Mouse (Mus musculus): ENCODE data around the gene Slc35e2. TPM values are rescaled to one million over a fixed set of nuclear protein-coding genes. Genes with fewer than 3 reads are reported as not detected.

The Slc35e2 gene
- polyA plus RNA-seq, 1 experiment from 2014 or later, result 17.0 TPM

DNA sequence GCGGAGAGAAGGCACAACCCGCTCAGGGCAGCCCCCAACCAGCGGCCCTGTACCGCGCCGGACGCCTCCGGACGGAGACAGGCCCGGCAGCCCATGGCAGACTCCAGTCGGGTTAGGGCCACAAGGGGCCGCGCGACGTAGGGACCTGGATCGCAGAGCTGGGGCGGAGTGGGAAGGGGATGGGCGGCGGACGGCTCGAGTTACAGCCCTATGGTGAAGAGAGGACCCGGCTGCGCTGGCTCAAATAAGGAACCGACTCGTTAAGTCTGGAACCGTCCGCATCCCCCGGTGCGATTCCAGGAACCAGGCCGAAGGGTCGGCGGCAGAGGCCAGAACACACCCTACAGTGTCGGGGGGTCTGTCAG lies 51.9 kb downstream of the Slc35e2 start, which contains the start of gene Mmp23:
Gene Mmp23 (minus strand): TSS at position 299 of the 365 bp plus-strand sequence.
- H3K27ac ChIP-seq (ENCODE audit: low read depth, low read length), result no peak within 1 kb of the TSS
- peak; percentile 61 for ATAC-seq (ENCODE audit: low FRiP score)
- DNase-seq (ENCODE audit: low spot score), result no peak
- H3K9me3 ChIP-seq (ENCODE audit: control insufficient read depth, low read length), result no peaks in the 10 kb centered on the region
- peak within 1 kb of the TSS; percentile 58 for H3K9ac ChIP-seq (ENCODE audit: low read depth, low read length)
- WGBS, result under 1% methylated on average over 33 of the region's 33 CpGs
- H3K27me3 ChIP-seq (ENCODE audit: control insufficient read depth, insufficient read depth, low read length), result peaks cover 50% of the 10 kb centered on the region
- H3K4me2 ChIP-seq (replicated peaks; ENCODE audit: low read depth, low read length), result peak within 1 kb of the TSS; percentile 66
- H3K4me1 ChIP-seq (replicated peaks; ENCODE audit: control insufficient read depth, insufficient read depth, low read length), result peaks cover 14% of the 10 kb centered on the region
- peaks cover 2% of the 10 kb centered on the region; the same call in 1 of the 2 replicates for H3K36me3 ChIP-seq (ENCODE audit: control insufficient read depth, insufficient read depth, low read length)
- H3K4me3 ChIP-seq (ENCODE audit: low read depth, low read length), result peak within 1 kb of the TSS; percentile 32

- H3K27ac ChIP-seq (ENCODE audit: low read depth, low read length), result no peak overlapping the region
Observed at GRCm38 (mm10) chr4:155653451-155654182, 52.4 kb downstream of the Slc35e2 start.

DNA sequence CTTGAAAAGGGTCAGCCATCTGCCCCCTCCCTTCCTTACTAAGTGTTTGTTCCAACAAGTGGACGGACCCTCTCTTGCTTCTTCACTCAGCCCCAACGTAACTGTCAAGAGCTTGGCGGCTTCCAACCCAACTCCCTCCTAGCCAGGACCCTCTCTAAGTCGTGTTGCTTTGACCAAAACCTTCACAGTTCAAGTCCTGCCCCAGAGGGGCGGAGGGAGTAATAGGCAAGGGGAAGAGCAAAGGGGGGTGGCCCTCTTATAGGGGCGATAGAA lies 52.9 kb downstream of the Slc35e2 start:
- H3K9me3 ChIP-seq (ENCODE audit: control insufficient read depth, low read length), result no peaks in the 10 kb centered on the region
- WGBS, result 4% methylated on average over 6 of the region's 6 CpGs
- ATAC-seq (ENCODE audit: low FRiP score), result peak; percentile 2; the same call in 1 of the 2 replicates
- H3K9ac ChIP-seq (ENCODE audit: low read depth, low read length), result peak overlapping the region; percentile 45; the same call in 1 of the 2 replicates
- no peak overlapping the region for H3K27ac ChIP-seq (ENCODE audit: low read depth, low read length)
- no peaks in the 10 kb centered on the region for H3K36me3 ChIP-seq (ENCODE audit: control insufficient read depth, insufficient read depth, low read length)
- peaks cover 50% of the 10 kb centered on the region for H3K27me3 ChIP-seq (ENCODE audit: control insufficient read depth, insufficient read depth, low read length)
- DNase-seq (ENCODE audit: low spot score), result no peak
- H3K4me3 ChIP-seq (ENCODE audit: low read depth, low read length), result peak overlapping the region; percentile 29; the same call in 1 of the 2 replicates
- H3K4me1 ChIP-seq (replicated peaks; ENCODE audit: control insufficient read depth, insufficient read depth, low read length), result peaks cover 14% of the 10 kb centered on the region
- peak overlapping the region; percentile 66 for H3K4me2 ChIP-seq (replicated peaks; ENCODE audit: low read depth, low read length)

More at GRCm38 (mm10) chr4:155653451-155654182, 52.4 kb downstream of the Slc35e2 start:
- Histone ChIP-seq H3K36me3 (ENCODE audit: control insufficient read depth, insufficient read depth, low read length) (no peaks in the 10 kb centered on the region; the same call in 1 of the 2 replicates), H3K9me3 (ENCODE audit: control insufficient read depth, low read length) (no peaks in the 10 kb centered on the region), H3K9ac (ENCODE audit: low read depth, low read length) (peak overlapping the region; percentile 58), H3K4me2 (replicated peaks; ENCODE audit: low read depth, low read length) (peak overlapping the region; percentile 66), H3K4me3 (ENCODE audit: low read depth, low read length) (peak overlapping the region; percentile 32), H3K4me1 (replicated peaks; ENCODE audit: control insufficient read depth, insufficient read depth, low read length) (peaks cover 14% of the 10 kb centered on the region), H3K27me3 (ENCODE audit: control insufficient read depth, insufficient read depth, low read length) (peaks cover 50% of the 10 kb centered on the region)
- ATAC-seq (ENCODE audit: low FRiP score) (peak; percentile 30; the same call in 1 of the 2 replicates), DNase-seq (ENCODE audit: low spot score) (peak; percentile 70)
- 2% methylated on average over 31 of the region's 31 CpGs for WGBS

DNA sequence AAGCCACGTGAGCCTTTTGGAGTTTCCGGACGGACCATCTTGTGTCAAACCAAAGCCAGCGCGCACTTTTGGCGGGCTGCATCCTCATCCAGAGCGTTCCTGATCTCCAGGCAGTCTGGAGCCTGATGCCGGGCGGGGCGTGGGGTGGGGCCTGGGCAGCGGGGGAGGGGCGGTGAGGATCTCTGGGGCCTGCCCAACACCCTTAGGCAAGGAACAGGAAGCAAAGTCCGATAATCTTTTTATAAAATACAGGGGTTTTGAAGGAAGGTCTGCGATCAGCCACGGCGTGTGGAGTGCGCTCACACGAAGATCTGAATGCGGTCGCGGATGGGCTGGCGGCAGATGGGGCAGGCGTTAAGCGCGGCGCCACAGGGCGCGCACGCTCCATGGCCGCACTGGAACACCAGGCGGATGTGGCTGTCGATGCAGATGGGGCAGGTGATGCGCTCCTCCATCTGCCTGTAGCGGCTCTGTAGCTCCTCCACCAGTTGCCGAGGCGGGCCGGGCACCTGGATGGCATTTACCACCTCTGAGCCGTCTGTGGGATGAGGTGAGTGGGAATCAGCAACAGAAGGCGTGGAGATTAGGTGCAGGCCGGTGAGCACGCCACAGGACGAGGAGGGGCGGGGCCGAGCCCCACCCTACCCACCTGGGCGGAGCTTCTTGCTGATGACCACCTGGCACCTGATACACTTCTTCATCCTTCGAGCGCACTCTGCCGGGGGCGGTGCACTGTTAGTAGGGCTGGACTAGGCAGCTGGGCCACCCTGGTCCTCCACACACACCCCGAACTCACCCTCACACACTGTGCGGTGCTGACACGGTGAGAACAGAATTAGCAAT lies 53.5 kb downstream of the Slc35e2 start:
- Histone ChIP-seq H3K27ac (ENCODE audit: low read depth, low read length) (no peak overlapping the region), H3K36me3 (ENCODE audit: control insufficient read depth, insufficient read depth, low read length) (no peaks in the 10 kb centered on the region), H3K4me2 (replicated peaks; ENCODE audit: low read depth, low read length) (peak overlapping the region; percentile 66), H3K9me3 (ENCODE audit: control insufficient read depth, low read length) (no peaks in the 10 kb centered on the region), H3K27me3 (ENCODE audit: control insufficient read depth, insufficient read depth, low read length) (peaks cover 50% of the 10 kb centered on the region), H3K4me3 (ENCODE audit: low read depth, low read length) (peak overlapping the region; percentile 29), H3K4me1 (replicated peaks; ENCODE audit: control insufficient read depth, insufficient read depth, low read length) (peaks cover 14% of the 10 kb centered on the region), H3K9ac (ENCODE audit: low read depth, low read length) (peak overlapping the region; percentile 45; the same call in 1 of the 2 replicates)
- 2% methylated on average over 52 of the region's 52 CpGs for WGBS
- ATAC-seq (ENCODE audit: low FRiP score) (peak; percentile 28; the same call in 1 of the 2 replicates), DNase-seq (ENCODE audit: low spot score) (peak; percentile 59)

DNA sequence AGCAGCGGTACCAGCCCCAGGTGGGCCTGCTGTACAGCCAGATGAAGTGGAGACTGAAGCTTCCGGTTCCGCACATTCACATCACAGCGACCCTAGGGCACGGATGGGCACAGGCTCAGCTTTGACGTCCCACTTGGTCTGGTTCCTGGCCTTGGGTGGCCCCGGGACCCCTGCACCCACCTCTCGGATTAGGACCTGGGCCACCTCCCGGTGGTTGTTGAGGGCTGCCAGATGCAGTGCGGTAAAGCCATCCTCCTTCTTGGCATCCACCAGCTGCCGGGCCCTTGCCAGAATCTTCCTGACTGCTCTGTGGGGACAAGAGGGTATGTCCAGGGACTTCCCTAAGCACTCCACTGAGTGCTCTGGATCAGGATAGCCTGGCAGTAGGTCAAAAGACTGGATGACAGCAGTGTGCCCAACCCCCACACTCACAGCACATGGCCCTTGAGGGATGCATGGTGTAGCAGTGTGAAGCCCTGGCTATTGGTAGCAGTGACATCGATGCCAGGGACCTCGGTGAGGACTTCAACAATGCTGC lies 55.1 kb downstream of the Slc35e2 start:
- Histone ChIP-seq H3K4me3 (ENCODE audit: low read depth, low read length) (no peak overlapping the region), H3K27ac (ENCODE audit: low read depth, low read length) (no peak overlapping the region), H3K4me2 (replicated peaks; ENCODE audit: low read depth, low read length) (no peak overlapping the region), H3K27me3 (ENCODE audit: control insufficient read depth, insufficient read depth, low read length) (peaks cover 47% of the 10 kb centered on the region), H3K4me1 (replicated peaks; ENCODE audit: control insufficient read depth, insufficient read depth, low read length) (peaks cover 14% of the 10 kb centered on the region), H3K9me3 (ENCODE audit: control insufficient read depth, low read length) (no peaks in the 10 kb centered on the region), H3K36me3 (ENCODE audit: control insufficient read depth, insufficient read depth, low read length) (no peaks in the 10 kb centered on the region), H3K9ac (ENCODE audit: low read depth, low read length) (no peak overlapping the region)
- ATAC-seq (ENCODE audit: low FRiP score) (no peak), DNase-seq (ENCODE audit: low spot score) (no peak)
- 92% methylated on average over 13 of the region's 13 CpGs for WGBS

DNA sequence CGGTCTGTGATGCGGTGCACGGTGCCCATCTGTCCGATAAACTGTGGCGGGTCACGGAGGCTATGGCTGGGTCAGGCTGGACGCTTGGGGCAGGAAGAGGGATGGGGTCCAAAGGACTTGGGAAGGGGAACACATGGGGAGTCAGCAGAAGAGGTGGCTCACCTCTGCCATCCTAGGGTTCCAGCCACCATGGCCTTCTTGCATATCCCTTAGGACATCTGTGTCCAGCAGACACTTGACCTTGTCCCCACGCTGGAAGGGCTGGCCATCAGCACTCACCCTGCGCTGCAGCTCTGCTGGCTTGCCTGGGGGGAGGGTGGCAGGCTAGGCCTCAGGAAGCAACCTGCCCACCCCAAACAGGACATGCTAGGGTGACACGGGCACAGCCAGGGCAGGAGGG lies 57.7 kb downstream of the Slc35e2 start:
- H3K4me1 ChIP-seq (replicated peaks; ENCODE audit: control insufficient read depth, insufficient read depth, low read length), result peaks cover 9% of the 10 kb centered on the region
- 94% methylated on average over 10 of the region's 10 CpGs for WGBS
- ATAC-seq (ENCODE audit: low FRiP score), result no peak
- no peak overlapping the region for H3K4me3 ChIP-seq (ENCODE audit: low read depth, low read length)
- H3K9me3 ChIP-seq (ENCODE audit: control insufficient read depth, low read length), result no peaks in the 10 kb centered on the region
- H3K36me3 ChIP-seq (ENCODE audit: control insufficient read depth, insufficient read depth, low read length), result no peaks in the 10 kb centered on the region
- H3K27me3 ChIP-seq (ENCODE audit: control insufficient read depth, insufficient read depth, low read length), result peaks cover 21% of the 10 kb centered on the region
- H3K27ac ChIP-seq (ENCODE audit: low read depth, low read length), result no peak overlapping the region
- no peak overlapping the region for H3K9ac ChIP-seq (ENCODE audit: low read depth, low read length)
- DNase-seq (ENCODE audit: low spot score), result no peak
- no peak overlapping the region for H3K4me2 ChIP-seq (replicated peaks; ENCODE audit: low read depth, low read length)

GRCm38 (mm10) chr4:155660641-155661040 lies 59.4 kb downstream of the Slc35e2 start:
- WGBS, result 91% methylated on average over 12 of the region's 12 CpGs
- no peak overlapping the region for H3K27ac ChIP-seq (ENCODE audit: low read depth, low read length)
- H3K9me3 ChIP-seq (ENCODE audit: control insufficient read depth, low read length), result no peaks in the 10 kb centered on the region
- no peaks in the 10 kb centered on the region for H3K4me1 ChIP-seq (replicated peaks; ENCODE audit: control insufficient read depth, insufficient read depth, low read length)
- DNase-seq (ENCODE audit: low spot score) (no peak), ATAC-seq (ENCODE audit: low FRiP score) (no peak)
- peaks cover 5% of the 10 kb centered on the region for H3K27me3 ChIP-seq (ENCODE audit: control insufficient read depth, insufficient read depth, low read length)
- no peak overlapping the region for H3K9ac ChIP-seq (ENCODE audit: low read depth, low read length)
- no peaks in the 10 kb centered on the region for H3K36me3 ChIP-seq (ENCODE audit: control insufficient read depth, insufficient read depth, low read length)
- no peak overlapping the region for H3K4me3 ChIP-seq (ENCODE audit: low read depth, low read length)
- H3K4me2 ChIP-seq (replicated peaks; ENCODE audit: low read depth, low read length), result no peak overlapping the region

GRCm38 (mm10) chr4:155666903-155667302 lies 65.7 kb downstream of the Slc35e2 start:
- H3K9ac ChIP-seq (ENCODE audit: low read depth, low read length), result no peak overlapping the region
- no peaks in the 10 kb centered on the region for H3K9me3 ChIP-seq (ENCODE audit: control insufficient read depth, low read length)
- H3K4me3 ChIP-seq (ENCODE audit: low read depth, low read length), result no peak overlapping the region
- DNase-seq (ENCODE audit: low spot score) (no peak), ATAC-seq (ENCODE audit: low FRiP score) (no peak)
- H3K4me2 ChIP-seq (replicated peaks; ENCODE audit: low read depth, low read length), result no peak overlapping the region
- H3K4me1 ChIP-seq (replicated peaks; ENCODE audit: control insufficient read depth, insufficient read depth, low read length), result no peaks in the 10 kb centered on the region; the same call in 1 of the 2 replicates
- no peaks in the 10 kb centered on the region for H3K36me3 ChIP-seq (ENCODE audit: control insufficient read depth, insufficient read depth, low read length)
- no peaks in the 10 kb centered on the region for H3K27me3 ChIP-seq (ENCODE audit: control insufficient read depth, insufficient read depth, low read length)
- H3K27ac ChIP-seq (ENCODE audit: low read depth, low read length), result no peak overlapping the region

Data from hindbrain, embryonic 11.5 days (tissue).